Mouse (Mus musculus): Measurements from ENCODE around the gene Rnf186. TPM values are rescaled to one million over a fixed set of nuclear protein-coding genes. Genes with fewer than 3 reads are reported as not detected.

The Rnf186 gene
- total and polyA plus RNA-seq, 3 experiments, result not detected

- Histone ChIP-seq H3K27ac (ENCODE audit: insufficient read depth, low read depth) (no peak overlapping the region), H3K36me3 (replicated peaks in 1 of 2; ENCODE audit: control insufficient read depth in 1 of 2, insufficient read depth in 1 of 2, low read length in 1 of 2) (peaks cover 25 to 77% of the 10 kb centered on the region in 2 experiments)
These were observed 14.0 kb downstream of the Rnf186 start for GRCm38 (mm10) chr4:138980771-138981420.

GRCm38 (mm10) chr4:138983422-138983821 lies 16.5 kb downstream of the Rnf186 start:
- Histone ChIP-seq H3K36me3 (replicated peaks in 1 of 2; ENCODE audit: control insufficient read depth in 1 of 2, insufficient read depth in 1 of 2, low read length in 1 of 2) (peaks cover 19 to 80% of the 10 kb centered on the region in 2 experiments), H3K4me1 (ENCODE audit: control insufficient read depth in 1 of 2, insufficient read depth in 2 of 2) (peaks cover 0 to 4% of the 10 kb centered on the region in 2 experiments; a peak in 1 of 4 replicates), H3K27ac (ENCODE audit: insufficient read depth, low read depth) (no peak overlapping the region), H3K9ac (ENCODE audit: insufficient read depth, low read depth) (no peak overlapping the region), H3K27me3 (replicated peaks) (no peaks in the 10 kb centered on the region), H3K79me2 (replicated peaks; ENCODE audit: control insufficient read depth, extremely low read depth, insufficient read depth, poor library complexity, severe bottlenecking) (no peaks in the 10 kb centered on the region), H3K4me2 (ENCODE audit: insufficient read depth, low read depth, poor library complexity, severe bottlenecking) (no peak overlapping the region), H3K9me3 (replicated peaks; ENCODE audit: low read length) (no peaks in the 10 kb centered on the region), H3K4me3 (replicated peaks in 1 of 3; ENCODE audit: low read depth in 2 of 3, low read length in 2 of 3, poor library complexity in 1 of 3) (no peak overlapping the region)
- dilution Hi-C loops (cut with MboI; ENCODE audit: extremely low pct_ligation_motif_present, extremely low pct_unique_long_range_greater_than_20kb, low sequenced_read_pairs) (no loop called here), in situ Hi-C loops (cut with MboI; ENCODE audit: low pct_ligation_motif_present, low pct_unique_long_range_greater_than_20kb, low sequenced_read_pairs) (no loop called here)
- no peak for DNase-seq (ENCODE audit: extremely low read depth)
- TF ChIP-seq JUN (IDR thresholded peaks at IDR 0.05; ENCODE audit: insufficient read depth, low read depth, low read length), result no peak
- TF ChIP-seq ZC3H11A (IDR thresholded peaks at IDR 0.05; ENCODE audit: low read depth, low read length), result no peak
- TF ChIP-seq IRF4 (IDR thresholded peaks at IDR 0.05; ENCODE audit: low read depth, low read length), result no peak
- no peak for TF ChIP-seq MAX (IDR thresholded peaks at IDR 0.05; ENCODE audit: low read length)
- no peak for TF ChIP-seq UBTF (IDR thresholded peaks at IDR 0.05; ENCODE audit: low read depth, low read length)
- TF ChIP-seq NRF1 (IDR thresholded peaks at IDR 0.05; ENCODE audit: low read depth, low read length), result no peak
- TF ChIP-seq BHLHE40 (IDR thresholded peaks at IDR 0.05; ENCODE audit: low read depth, low read length), result no peak
- TF ChIP-seq MXI1 (IDR thresholded peaks at IDR 0.05; ENCODE audit: low read depth, low read length), result no peak
- no peak for TF ChIP-seq POLR2AphosphoS2 (IDR thresholded peaks at IDR 0.05; ENCODE audit: low read depth, low read length)

More at GRCm38 (mm10) chr4:138980771-138981420, 14.0 kb downstream of the Rnf186 start:
- Histone ChIP-seq H3K4me3 (replicated peaks in 1 of 3; ENCODE audit: low read depth in 2 of 3, low read length in 2 of 3, poor library complexity in 1 of 3) (no peak overlapping the region), H3K79me2 (replicated peaks; ENCODE audit: control insufficient read depth, extremely low read depth, insufficient read depth, poor library complexity, severe bottlenecking) (no peaks in the 10 kb centered on the region), H3K4me2 (ENCODE audit: insufficient read depth, low read depth, poor library complexity, severe bottlenecking) (no peak overlapping the region), H3K9ac (ENCODE audit: insufficient read depth, low read depth) (no peak overlapping the region), H3K27me3 (replicated peaks) (no peaks in the 10 kb centered on the region), H3K4me1 (ENCODE audit: control insufficient read depth in 1 of 2, insufficient read depth in 2 of 2) (peaks cover 0 to 4% of the 10 kb centered on the region in 2 experiments; a peak in 1 of 4 replicates), H3K9me3 (replicated peaks; ENCODE audit: low read length) (no peaks in the 10 kb centered on the region)
- in situ Hi-C loops (cut with MboI; ENCODE audit: low pct_ligation_motif_present, low pct_unique_long_range_greater_than_20kb, low sequenced_read_pairs) (no loop called here), dilution Hi-C loops (cut with MboI; ENCODE audit: extremely low pct_ligation_motif_present, extremely low pct_unique_long_range_greater_than_20kb, low sequenced_read_pairs) (no loop called here)
- DNase-seq (ENCODE audit: extremely low read depth), result no peak
- TF ChIP-seq ELF1 (IDR thresholded peaks at IDR 0.05; ENCODE audit: low read depth, low read length) (no peak), TBP (conservative IDR thresholded peaks at IDR 0.05; ENCODE audit: low read depth, low read length) (no peak), MXI1 (IDR thresholded peaks at IDR 0.05; ENCODE audit: low read depth, low read length) (no peak), MAZ (IDR thresholded peaks at IDR 0.05; ENCODE audit: low read depth, low read length) (no peak), POLR2AphosphoS2 (IDR thresholded peaks at IDR 0.05; ENCODE audit: low read depth, low read length) (no peak), MAFK (IDR thresholded peaks at IDR 0.05; ENCODE audit: insufficient replicate concordance, low read length) (no peak), USF1 (IDR thresholded peaks at IDR 0.05; ENCODE audit: low read depth, low read length) (no peak), ZNF384 (IDR thresholded peaks at IDR 0.05; ENCODE audit: low read depth, low read length) (no peak), KAT2A (IDR thresholded peaks at IDR 0.05; ENCODE audit: insufficient replicate concordance, low read length) (no peak), GABPA (IDR thresholded peaks at IDR 0.05; ENCODE audit: insufficient replicate concordance, low read depth, low read length) (no peak), MAX (IDR thresholded peaks at IDR 0.05; ENCODE audit: low read length) (no peak), BHLHE40 (IDR thresholded peaks at IDR 0.05; ENCODE audit: low read depth, low read length) (no peak), SIN3A (IDR thresholded peaks at IDR 0.05; ENCODE audit: low read length) (no peak)
